Mouse (Mus musculus): ENCODE measurements at regions not wholly inside any gene's neighbourhood (a gene's known extent, or its start where the extent isn't known, plus 50 kb on each side); places are given as distances from the start of the nearest gene placed in this dataset.

DNA sequence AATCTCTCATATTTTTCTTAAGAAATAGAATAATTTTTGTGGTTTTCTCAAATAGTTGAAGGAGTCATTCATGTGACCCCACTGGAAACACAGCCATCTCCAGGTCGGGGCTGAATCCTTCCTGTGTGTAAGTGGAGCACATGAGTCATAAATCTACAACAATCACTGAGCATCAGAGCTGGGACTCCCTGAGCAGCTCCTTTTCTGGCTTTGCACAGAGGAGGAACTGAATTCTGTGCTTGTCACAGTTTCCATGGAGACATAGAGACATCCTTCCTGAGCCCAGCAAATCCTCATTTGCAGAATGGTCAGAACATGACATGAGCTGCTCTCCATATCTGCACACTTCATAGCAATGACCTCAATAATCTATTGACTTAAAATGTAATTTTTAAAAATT, 238.2 kb upstream of the Rnd3 start:
- TF ChIP-seq POLR2A (IDR thresholded peaks at IDR 0.05; ENCODE audit: extremely low read depth, insufficient read depth, low read length) (no peak), CTCF (IDR thresholded peaks at IDR 0.05; ENCODE audit: low read depth, low read length) (no peak)

Data from liver, adult 2 months (tissue).